Mouse (Mus musculus) CH12.LX (cell line): ENCODE measurements around the gene Cxcl12. TPM values are rescaled to one million over a fixed set of nuclear protein-coding genes. Genes with fewer than 3 reads are reported as not detected.

Experiments used
- DNase-seq: peaks from one replicate; pipeline ENCODE4 v3.0.0-alpha.2; 2013; ENCODE audit errors: extremely low read depth
- H3K27ac ChIP-seq: 2 replicates; pipeline ENCODE4 v1.5.1; 2012; ENCODE audit warnings: low read depth, mild to moderate bottlenecking, control low read depth, moderate library complexity; ENCODE audit not compliant: insufficient read depth
- H3K27me3 ChIP-seq: replicated peaks from 2 replicates; pipeline ENCODE3; 2012; ENCODE audit warnings: inconsistent platforms
- H3K36me3 ChIP-seq, 2 experiments: replicated peaks in 1 of 2; 2 replicates each; pipeline versions ENCODE3 to v1.6.1; 2012; ENCODE audit warnings: inconsistent platforms in 1 of 2, low read length in 1 of 2, mild to moderate bottlenecking in 1 of 2, mixed read lengths in 1 of 2, moderate library complexity in 1 of 2; ENCODE audit not compliant: control insufficient read depth in 1 of 2, insufficient read depth in 1 of 2
- H3K4me1 ChIP-seq, 2 experiments: 2 replicates each; pipeline ENCODE4 v1.6.1; 2012; ENCODE audit warnings: inconsistent platforms in 1 of 2, moderate library complexity in 1 of 2; ENCODE audit not compliant: insufficient read depth in 2 of 2, control insufficient read depth in 1 of 2
- H3K4me2 ChIP-seq: 2 replicates; pipeline ENCODE4 v1.6.1; 2012; ENCODE audit warnings: low read depth, mild to moderate bottlenecking, control low read depth; ENCODE audit not compliant: poor library complexity, insufficient read depth, severe bottlenecking
- H3K4me3 ChIP-seq, 3 experiments: fragments of 150-350 bp in 1 of 3; sonication (generic) in 1 of 3; replicated peaks in 1 of 3; 2 replicates each; pipeline versions ENCODE3 to v1.5.1; 2011 to 2012; ENCODE audit warnings: low read depth in 2 of 3, low read length in 2 of 3, mild to moderate bottlenecking in 2 of 3, moderate library complexity in 2 of 3, control low read depth in 1 of 3, improper control_type of control experiment in 1 of 3, inconsistent platforms in 1 of 3, mixed read lengths in 1 of 3; ENCODE audit not compliant: poor library complexity in 1 of 3
- H3K79me2 ChIP-seq: replicated peaks from 2 replicates; pipeline ENCODE4 v1.6.1; 2012; ENCODE audit warnings: mild to moderate bottlenecking, moderate library complexity; ENCODE audit not compliant: control insufficient read depth, poor library complexity, insufficient read depth, severe bottlenecking; ENCODE audit errors: extremely low read depth
- H3K9ac ChIP-seq: 2 replicates; pipeline ENCODE4 v1.6.1; 2012; ENCODE audit warnings: low read depth, mild to moderate bottlenecking, control low read depth, moderate library complexity; ENCODE audit not compliant: insufficient read depth
- H3K9me3 ChIP-seq: replicated peaks from 2 replicates; pipeline ENCODE3; 2012; ENCODE audit warnings: low read length, inconsistent platforms, mixed read lengths
- BHLHE40 ChIP-seq: IDR thresholded peaks from 2 replicates; pipeline ENCODE4 v1.6.1; 2011; ENCODE audit warnings: mild to moderate bottlenecking, low read depth, low read length, improper control_type of control experiment
- CTCF ChIP-seq, 2 experiments: IDR thresholded peaks in 1 of 2; conservative IDR thresholded peaks in 1 of 2; 2 replicates each; pipeline ENCODE4 v1.5.1; 2011 to 2012; ENCODE audit warnings: low read depth in 2 of 2, low read length in 2 of 2, improper control_type of control experiment in 1 of 2, inconsistent platforms in 1 of 2, mild to moderate bottlenecking in 1 of 2, moderate library complexity in 1 of 2
- E2F4 ChIP-seq: IDR thresholded peaks from 2 replicates; pipeline ENCODE4 v1.6.1; 2011; ENCODE audit warnings: low read depth, low read length, improper control_type of control experiment; ENCODE audit not compliant: insufficient replicate concordance
- MAZ ChIP-seq: IDR thresholded peaks from 2 replicates; pipeline ENCODE4 v1.6.1; 2012; ENCODE audit warnings: low read depth, mild to moderate bottlenecking, inconsistent platforms, low read length, improper control_type of control experiment, moderate library complexity
- MEF2A ChIP-seq: IDR thresholded peaks from 2 replicates; pipeline ENCODE4 v1.6.1; 2014; ENCODE audit warnings: low read depth, mild to moderate bottlenecking, inconsistent platforms, low read length, improper control_type of control experiment, borderline replicate concordance
- SIN3A ChIP-seq: IDR thresholded peaks from 2 replicates; pipeline ENCODE4 v1.6.1; 2012; ENCODE audit warnings: low read length, improper control_type of control experiment, inconsistent platforms
- TBP ChIP-seq: conservative IDR thresholded peaks from 2 replicates; pipeline ENCODE4 v1.6.1; 2011; ENCODE audit warnings: low read depth, low read length, improper control_type of control experiment
- TCF12 ChIP-seq: IDR thresholded peaks from 2 replicates; pipeline ENCODE4 v1.6.1; 2014; ENCODE audit warnings: low read depth, mild to moderate bottlenecking, inconsistent platforms, low read length, improper control_type of control experiment
- UBTF ChIP-seq: IDR thresholded peaks from 2 replicates; pipeline ENCODE4 v1.6.1; 2012; ENCODE audit warnings: low read depth, mild to moderate bottlenecking, inconsistent platforms, low read length, improper control_type of control experiment, moderate library complexity
- USF1 ChIP-seq: IDR thresholded peaks from 2 replicates; pipeline ENCODE4 v1.6.1; 2014; ENCODE audit warnings: low read depth, mild to moderate bottlenecking, inconsistent platforms, low read length, improper control_type of control experiment
- ZC3H11A ChIP-seq: IDR thresholded peaks from 2 replicates; pipeline ENCODE4 v1.6.1; 2012; ENCODE audit warnings: low read depth, mild to moderate bottlenecking, inconsistent platforms, low read length, improper control_type of control experiment
- ZKSCAN1 ChIP-seq: IDR thresholded peaks from 2 replicates; pipeline ENCODE4 v1.6.1; 2012; ENCODE audit warnings: low read depth, inconsistent platforms, low read length, improper control_type of control experiment, borderline replicate concordance
- dilution Hi-C: fragments of 300-500 bp; cut with MboI; formaldehyde crosslinking; loops from 2 replicates; pipeline ENCODE4 v1.14.3; 2020; ENCODE audit warnings: low sequenced_read_pairs; ENCODE audit not compliant: extremely low pct_unique_long_range_greater_than_20kb, extremely low pct_ligation_motif_present
- in situ Hi-C: fragments of 300-500 bp; cut with MboI; formaldehyde crosslinking; loops from 3 replicates; pipeline ENCODE4 v1.14.3; 2019; ENCODE audit warnings: low sequenced_read_pairs, low pct_ligation_motif_present, low pct_unique_long_range_greater_than_20kb, mixed read lengths
- polyA plus RNA-seq: library from polyadenylated mRNA; unstranded; fragments of >175 nt; gene quantifications from 2 replicates; pipeline ENCODE4 v1.2.1, GENCODE M21; 2012; ENCODE audit warnings: low read depth; ENCODE audit not compliant: insufficient read length
- total RNA-seq, 2 experiments: library from RNA; depleted of rRNA; stranded (reverse); fragments of 300-350 nt in 1 of 2; fragments of >200 nt in 1 of 2; gene quantifications; 2 replicates each; pipeline ENCODE4 v1.2.3; 2012 to 2014

The Cxcl12 gene
- total and polyA plus RNA-seq, 3 experiments = not detected

DNA sequence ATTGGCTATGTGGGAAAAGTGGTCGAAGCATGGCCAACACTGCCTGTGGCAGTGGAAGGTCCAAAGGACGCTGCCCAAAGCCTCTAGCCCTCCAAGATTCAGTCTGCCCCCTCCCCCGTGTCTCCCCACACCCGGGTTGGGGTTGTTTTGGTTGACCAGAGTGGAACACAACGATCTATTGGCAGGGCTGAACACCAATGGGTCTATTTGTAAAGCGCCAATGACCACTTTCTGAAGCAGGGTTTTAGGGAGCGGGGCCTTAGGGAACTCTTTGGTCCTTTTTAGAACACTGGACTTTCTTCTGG is 957 bp upstream of the Cxcl12 start:
- Histone ChIP-seq H3K4me3 (no peak overlapping the region), H3K79me2 (no peaks in the 10 kb centered on the region), H3K4me2 (no peak overlapping the region), H3K27me3 (peaks cover 37% of the 10 kb centered on the region), H3K4me1 (no peaks in the 10 kb centered on the region), H3K27ac (no peak overlapping the region), H3K9me3 (peaks cover 13% of the 10 kb centered on the region), H3K36me3 (no peaks in the 10 kb centered on the region), H3K9ac (no peak overlapping the region)
- in situ Hi-C loops (no loop called here), dilution Hi-C loops (no loop called here)
- TF ChIP-seq MEF2A = no peak
- TF ChIP-seq TCF12 = no peak
- TF ChIP-seq ZKSCAN1 = no peak
- no peak for TF ChIP-seq MAZ
- TF ChIP-seq E2F4 = no peak
- no peak for TF ChIP-seq TBP
- no peak for TF ChIP-seq CTCF (conservative IDR thresholded peaks at IDR 0.05 in 1 of 2, IDR thresholded peaks at IDR 0.05 in 1 of 2; ENCODE audit: low read depth in 2 of 2, low read length in 2 of 2)
- no peak for TF ChIP-seq SIN3A
- no peak for TF ChIP-seq BHLHE40
- no peak for TF ChIP-seq UBTF
- TF ChIP-seq ZC3H11A = no peak
- no peak for TF ChIP-seq USF1
- no peak for DNase-seq

DNA sequence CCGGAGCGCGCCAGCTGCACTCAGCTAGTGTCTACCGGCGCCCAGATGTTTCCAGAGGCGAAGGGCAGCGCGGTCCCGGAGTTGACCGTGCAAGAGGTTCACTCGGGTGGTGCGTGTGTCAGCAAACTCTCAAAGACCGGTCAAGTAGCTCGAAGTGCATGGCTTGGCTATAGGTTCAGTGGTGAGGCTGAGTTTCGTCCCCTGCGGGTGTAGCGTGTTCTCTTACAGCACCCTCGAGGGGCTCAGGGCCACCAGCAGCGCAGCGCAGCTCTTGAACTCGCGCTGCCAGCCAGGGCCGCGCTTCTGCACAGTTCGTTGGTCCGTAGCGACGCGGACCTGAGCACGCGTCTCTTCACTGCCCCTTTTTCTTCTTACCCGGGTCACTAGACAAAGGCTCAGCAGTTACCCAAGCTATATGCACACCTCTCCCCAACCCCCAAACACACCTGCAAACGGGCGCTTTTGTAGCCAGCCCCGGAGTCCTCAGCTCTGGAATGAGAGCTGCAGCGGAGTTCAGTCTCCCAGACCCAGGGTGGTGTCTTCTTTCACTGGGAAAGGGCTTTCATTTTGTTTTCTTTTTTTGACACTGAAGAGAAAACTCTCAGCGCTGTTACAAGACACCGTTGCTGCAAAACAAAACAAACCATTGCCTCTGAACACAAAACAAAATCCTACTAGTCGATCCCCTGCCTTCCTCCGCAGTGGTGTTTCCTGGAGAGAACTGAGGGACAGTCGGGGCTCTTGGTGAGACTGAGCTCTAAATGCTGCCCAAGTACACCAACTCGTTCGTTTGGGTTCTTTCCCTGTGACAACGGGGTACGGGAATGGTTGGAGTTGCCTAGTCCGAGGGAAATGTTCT is 945 bp downstream of the Cxcl12 start:
- no peak for DNase-seq
- no peaks in the 10 kb centered on the region; a peak in 1 of 4 replicates for H3K4me1 ChIP-seq
- TF ChIP-seq ZKSCAN1 = no peak
- H3K79me2 ChIP-seq = no peaks in the 10 kb centered on the region
- no peak overlapping the region for H3K4me2 ChIP-seq
- dilution Hi-C loops = no loop called here
- in situ Hi-C loops = no loop called here
- peaks cover 38% of the 10 kb centered on the region for H3K27me3 ChIP-seq
- no peak overlapping the region for H3K9ac ChIP-seq
- H3K27ac ChIP-seq = no peak overlapping the region
- H3K9me3 ChIP-seq = peaks cover 13% of the 10 kb centered on the region
- H3K36me3 ChIP-seq = no peaks in the 10 kb centered on the region
- no peak overlapping the region for H3K4me3 ChIP-seq
